Mouse (Mus musculus) embryonic facial prominence, embryonic 11.5 days (tissue): ENCODE data around the gene Fntb. TPM values are rescaled to one million over a fixed set of nuclear protein-coding genes. Genes with fewer than 3 reads are reported as not detected.

Source experiments
- ATAC-seq: fragments of 200-750 bp; cut with Nextera tagmentation; replicated peaks from 2 replicates; pipeline ENCODE4 v1.8.0; 2017; ENCODE audit warnings: low read depth; ENCODE audit not compliant: insufficient number of reproducible peaks, low FRiP score, low TSS enrichment
- DNase-seq: peaks from one replicate; pipeline ENCODE4 v3.0.0-alpha.2; 2015; ENCODE audit warnings: low spot score
- H3K27ac ChIP-seq: fragments of 300-500 bp; sonication (generic); replicated peaks from 2 replicates; pipeline ENCODE4 v1.5.1; 2014; ENCODE audit warnings: mild to moderate bottlenecking, low read depth, low read length, control low read depth
- H3K27me3 ChIP-seq: fragments of 300-500 bp; sonication (generic); 2 replicates; pipeline ENCODE4 v1.6.1; 2014; ENCODE audit warnings: mild to moderate bottlenecking, low read length, moderate library complexity, mixed read lengths; ENCODE audit not compliant: control insufficient read depth, insufficient read depth
- H3K36me3 ChIP-seq: fragments of 300-500 bp; sonication (generic); replicated peaks from 2 replicates; pipeline ENCODE4 v1.6.1; 2014; ENCODE audit warnings: low read depth, mild to moderate bottlenecking, low read length, moderate library complexity, mixed read lengths; ENCODE audit not compliant: control insufficient read depth, insufficient read depth
- H3K4me1 ChIP-seq: fragments of 300-500 bp; sonication (generic); 2 replicates; pipeline ENCODE4 v1.6.1; 2014; ENCODE audit warnings: low read length, mixed read lengths; ENCODE audit not compliant: control insufficient read depth, insufficient read depth
- H3K4me2 ChIP-seq: fragments of 300-500 bp; sonication (generic); 2 replicates; pipeline ENCODE4 v1.6.1; 2014; ENCODE audit warnings: low read depth, mild to moderate bottlenecking, control low read depth, low read length, moderate library complexity
- H3K4me3 ChIP-seq: fragments of 300-500 bp; sonication (generic); 2 replicates; pipeline ENCODE4 v1.5.1; 2014; ENCODE audit warnings: low read depth, low read length, control low read depth
- H3K9ac ChIP-seq: fragments of 300-500 bp; sonication (generic); replicated peaks from 2 replicates; pipeline ENCODE4 v1.6.1; 2014; ENCODE audit warnings: mild to moderate bottlenecking, control low read depth, low read length
- H3K9me3 ChIP-seq: fragments of 300-500 bp; sonication (generic); replicated peaks from 2 replicates; pipeline ENCODE4 v1.6.1; 2016; ENCODE audit warnings: mild to moderate bottlenecking, low read length, inconsistent platforms, mixed read lengths; ENCODE audit not compliant: control insufficient read depth
- whole genome bisulfite sequencing: fragments of 180-500 bp; shearing (Covaris S2); extraction: QIAGEN DNeasy Blood & Tissue Kit; methylation state at CpG from one replicate; pipeline ENCODE4 v1.1.7; 2014; 5-methylcytosine and 5-hydroxymethylcytosine counted together
- polyA plus RNA-seq: library from polyadenylated mRNA; unstranded; fragments of >200 nt; fragmentation: Nextera tagmentation; extraction: Ambion mirVana; gene quantifications from 2 replicates; pipeline ENCODE4 v1.2.1, GENCODE M21; 2014

The Fntb gene
- polyA plus RNA-seq, 1 experiment from 2014 or later: 47.7 TPM

GRCm38 (mm10) chr12:76770841-76771500 lies 5.6 kb downstream of the Fntb start:
- Histone ChIP-seq H3K27ac (no peak overlapping the region), H3K9ac (no peak overlapping the region), H3K4me2 (no peak overlapping the region), H3K9me3 (no peaks in the 10 kb centered on the region), H3K36me3 (no peaks in the 10 kb centered on the region), H3K4me3 (no peak overlapping the region), H3K27me3 (no peaks in the 10 kb centered on the region), H3K4me1 (no peaks in the 10 kb centered on the region)
- ATAC-seq: no peak
- no peak for DNase-seq
- WGBS: 84% methylated on average over 5 of the region's 5 CpGs

- WGBS: 92% methylated on average over 5 of the region's 5 CpGs
- Histone ChIP-seq H3K4me1 (no peaks in the 10 kb centered on the region), H3K27ac (no peak overlapping the region), H3K4me2 (no peak overlapping the region), H3K36me3 (no peaks in the 10 kb centered on the region), H3K4me3 (no peak overlapping the region), H3K9ac (no peak overlapping the region), H3K9me3 (no peaks in the 10 kb centered on the region), H3K27me3 (no peaks in the 10 kb centered on the region)
- no peak for DNase-seq
- ATAC-seq: no peak
These were observed 6.2 kb downstream of the Fntb start for GRCm38 (mm10) chr12:76771540-76771939.

- Histone ChIP-seq H3K4me2 (no peak overlapping the region), H3K9me3 (no peaks in the 10 kb centered on the region), H3K27ac (no peak overlapping the region), H3K4me1 (no peaks in the 10 kb centered on the region), H3K4me3 (no peak overlapping the region), H3K9ac (no peak overlapping the region), H3K27me3 (no peaks in the 10 kb centered on the region), H3K36me3 (no peaks in the 10 kb centered on the region)
- WGBS: 71% methylated on average over 3 of the region's 3 CpGs
- ATAC-seq (no peak), DNase-seq (no peak)
These were observed 9.3 kb downstream of the Fntb start for GRCm38 (mm10) chr12:76774652-76775051.

- Histone ChIP-seq H3K4me1 (no peaks in the 10 kb centered on the region), H3K27ac (no peak overlapping the region), H3K9me3 (no peaks in the 10 kb centered on the region), H3K4me2 (no peak overlapping the region), H3K36me3 (no peaks in the 10 kb centered on the region), H3K9ac (no peak overlapping the region), H3K27me3 (no peaks in the 10 kb centered on the region), H3K4me3 (no peak overlapping the region)
- DNase-seq (no peak), ATAC-seq (no peak)
- WGBS: 53% methylated on average over 4 of the region's 4 CpGs
These were observed 9.7 kb downstream of the Fntb start for GRCm38 (mm10) chr12:76775132-76775531.

GRCm38 (mm10) chr12:76776898-76777297 lies 11.5 kb downstream of the Fntb start:
- no peaks in the 10 kb centered on the region for H3K9me3 ChIP-seq
- DNase-seq: no peak
- no peaks in the 10 kb centered on the region for H3K36me3 ChIP-seq
- H3K4me3 ChIP-seq: no peak overlapping the region
- no peak for ATAC-seq
- H3K9ac ChIP-seq: no peak overlapping the region
- H3K4me1 ChIP-seq: no peaks in the 10 kb centered on the region
- H3K4me2 ChIP-seq: no peak overlapping the region
- no peaks in the 10 kb centered on the region for H3K27me3 ChIP-seq
- no peak overlapping the region for H3K27ac ChIP-seq
- WGBS: 92% methylated on average over 5 of the region's 5 CpGs

GRCm38 (mm10) chr12:76777845-76778244 lies 12.5 kb downstream of the Fntb start:
- no peak for DNase-seq
- no peak overlapping the region for H3K9ac ChIP-seq
- H3K27me3 ChIP-seq: no peaks in the 10 kb centered on the region
- ATAC-seq: no peak
- H3K4me3 ChIP-seq: no peak overlapping the region
- no peaks in the 10 kb centered on the region for H3K4me1 ChIP-seq
- H3K4me2 ChIP-seq: no peak overlapping the region
- no peak overlapping the region for H3K27ac ChIP-seq
- no peaks in the 10 kb centered on the region for H3K36me3 ChIP-seq
- H3K9me3 ChIP-seq: no peaks in the 10 kb centered on the region

- no peak for ATAC-seq
- WGBS: 83% methylated on average over 10 of the region's 10 CpGs
- DNase-seq: no peak
- Histone ChIP-seq H3K27ac (no peak overlapping the region), H3K27me3 (no peaks in the 10 kb centered on the region), H3K4me3 (no peak overlapping the region), H3K9ac (no peak overlapping the region), H3K4me2 (no peak overlapping the region), H3K9me3 (no peaks in the 10 kb centered on the region), H3K4me1 (no peaks in the 10 kb centered on the region), H3K36me3 (no peaks in the 10 kb centered on the region)
These were observed 13.1 kb downstream of the Fntb start for GRCm38 (mm10) chr12:76778305-76779083.

- H3K4me3 ChIP-seq: no peak overlapping the region
- H3K9ac ChIP-seq: no peak overlapping the region
- no peaks in the 10 kb centered on the region for H3K27me3 ChIP-seq
- no peak overlapping the region for H3K27ac ChIP-seq
- ATAC-seq (no peak), DNase-seq (no peak)
- H3K9me3 ChIP-seq: no peaks in the 10 kb centered on the region
- H3K4me1 ChIP-seq: no peaks in the 10 kb centered on the region
- no peak overlapping the region for H3K4me2 ChIP-seq
- 81% methylated on average over 5 of the region's 5 CpGs for WGBS
- H3K36me3 ChIP-seq: no peaks in the 10 kb centered on the region
These were observed 14.6 kb downstream of the Fntb start for GRCm38 (mm10) chr12:76779951-76780350.
